ENCODE assay signal across 11 mouse cellular contexts in the genomic region with DNA sequence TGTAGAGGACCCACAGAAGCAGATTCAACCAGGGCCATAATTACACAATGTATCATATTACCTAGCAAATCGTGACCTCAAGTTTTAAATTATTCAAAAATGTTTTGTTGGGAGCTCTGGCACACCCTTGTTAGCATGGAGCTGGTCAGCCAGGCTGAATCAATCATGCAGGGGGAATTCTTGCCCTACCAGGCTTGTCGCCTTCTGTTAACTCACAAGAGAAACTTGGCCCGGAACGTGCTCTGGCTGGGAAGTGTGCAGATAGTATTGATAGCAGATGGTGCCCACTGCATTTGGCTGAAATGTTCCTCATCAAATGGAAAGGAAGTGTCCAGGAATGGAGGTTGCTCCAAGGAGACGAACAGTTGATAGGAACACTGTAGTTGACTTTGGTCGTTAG.
DNase-seq lines count a peak whose midpoint lies in the region; ATAC-seq lines count a peak whose summit lies in the region.
"Had no signal": no experiment of that assay in that cellular context is flagged by ENCODE, and none has a peak within 500 bp of the region (broad histone marks: within the 10 kb centered on the region; RNA-seq: fewer than 3 reads in every experiment).

No protein-coding gene starts in this region.

- DNase-seq in cerebellum, adult 9-10 months: peak; percentile 3
- DNase-seq in cerebellum, adult 9-11 months: no peak
- DNase-seq in kidney, adult 9 months: peak; percentile 3
- DNase-seq in NIH3T3 (ENCODE audit: low read depth): peak; percentile 9
- peak; percentile 56 for DNase-seq in forelimb bud, embryonic 11.5 days (ENCODE audit: low read depth, low spot score)
- no peak for DNase-seq in frontal cortex, postnatal 25 days (ENCODE audit: low spot score in 2 of 2)
- DNase-seq in testis, postnatal 14 days (ENCODE audit: low spot score): no peak
- DNase-seq: lung, adult 2 months had no signal

- H3K36me3 ChIP-seq in kidney, embryonic 14.5 days (ENCODE audit: control insufficient read depth, insufficient read depth, low read length): no peaks in the 10 kb centered on the region
- H3K36me3 ChIP-seq: G1E; midbrain, embryonic 12.5 days had no signal

- ATAC-seq in kidney, embryonic 14.5 days (ENCODE audit: low FRiP score, low TSS enrichment): no peak

- no peak overlapping the region for H3K4me2 ChIP-seq in kidney, embryonic 14.5 days (replicated peaks; ENCODE audit: low read depth, low read length)
- H3K4me2 ChIP-seq: midbrain, embryonic 12.5 days had no signal

- no peaks in the 10 kb centered on the region for H3K27me3 ChIP-seq in kidney, embryonic 14.5 days (ENCODE audit: control insufficient read depth, insufficient read depth, low read length)
- H3K27me3 ChIP-seq: midbrain, embryonic 12.5 days had no signal

- H3K27ac ChIP-seq in kidney, embryonic 14.5 days (ENCODE audit: low read depth, low read length): no peak overlapping the region
- H3K27ac ChIP-seq: midbrain, embryonic 12.5 days had no signal

- no peaks in the 10 kb centered on the region for H3K4me1 ChIP-seq in kidney, embryonic 14.5 days (ENCODE audit: control insufficient read depth, insufficient read depth, low read length)

- 61% methylated on average over 6 of the region's 6 CpGs for WGBS in kidney, embryonic 14.5 days

- H3K4me3 ChIP-seq in kidney, embryonic 14.5 days (ENCODE audit: low read length): no peak overlapping the region
- H3K4me3 ChIP-seq: midbrain, embryonic 12.5 days had no signal

- H3K9me3 ChIP-seq in kidney, embryonic 14.5 days (ENCODE audit: control insufficient read depth, low read length): no peaks in the 10 kb centered on the region
- H3K9me3 ChIP-seq: midbrain, embryonic 12.5 days had no signal

- no peak overlapping the region for H3K9ac ChIP-seq in kidney, embryonic 14.5 days (ENCODE audit: low read depth, low read length)
- H3K9ac ChIP-seq: midbrain, embryonic 12.5 days had no signal

Comparison
In these comparisons a context has a peak if more than half of its experiments do, and no peak if none do; other contexts are left out.
1. DNase-seq: peak in cerebellum, adult 9-10 months (single experiment), kidney, adult 9 months (single experiment), NIH3T3 (single experiment) and forelimb bud, embryonic 11.5 days (single experiment); none in cerebellum, adult 9-11 months (single experiment), frontal cortex, postnatal 25 days (0 of 2) and testis, postnatal 14 days (single experiment).